Mouse (Mus musculus): ENCODE measurements at regions not wholly inside any gene's neighbourhood (a gene's known extent, or its start where the extent isn't known, plus 50 kb on each side); places are given as distances from the start of the nearest gene placed in this dataset.
A peak's percentile ranks its signal among the peaks of the same experiment; 100 is the strongest.

DNA sequence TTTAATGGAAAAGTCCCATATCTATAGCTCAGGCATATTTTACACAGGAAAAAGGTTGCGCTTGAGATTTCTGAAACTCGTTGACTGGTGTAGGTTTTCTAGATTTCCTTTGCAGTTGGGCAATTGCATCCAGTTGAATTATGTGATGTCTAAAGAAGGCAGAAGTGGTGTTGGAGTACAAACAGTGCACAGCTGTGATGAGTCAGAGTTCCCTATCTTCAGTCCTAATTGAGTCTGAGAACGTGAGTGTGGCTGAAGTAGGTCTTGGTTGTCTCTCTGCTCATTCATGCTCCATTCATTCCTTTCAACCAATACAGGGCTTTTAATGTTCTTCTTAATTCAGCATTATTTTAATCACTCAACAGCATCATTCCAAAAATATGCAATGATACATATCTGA lies 142.9 kb upstream of the Dpyd start:
- TF ChIP-seq CTCF (IDR thresholded peaks at IDR 0.05; ENCODE audit: borderline replicate concordance, insufficient read depth, low read depth, low read length) (no peak), POLR2A (IDR thresholded peaks at IDR 0.05; ENCODE audit: borderline replicate concordance, insufficient read depth, low read length) (no peak)
- H3K4me1 ChIP-seq (ENCODE audit: control insufficient read depth, insufficient read depth, low read length) = no peaks in the 10 kb centered on the region
- WGBS = 89% methylated on average over 3 of the region's 3 CpGs
- no peaks in the 10 kb centered on the region for H3K27me3 ChIP-seq (ENCODE audit: control insufficient read depth, insufficient read depth, low read length)
- DNase-seq = no peak
- H3K4me3 ChIP-seq (replicated peaks; ENCODE audit: insufficient read depth, low read depth, low read length) = no peak overlapping the region
- no peak overlapping the region for H3K27ac ChIP-seq (ENCODE audit: insufficient read depth, low read length)

DNA sequence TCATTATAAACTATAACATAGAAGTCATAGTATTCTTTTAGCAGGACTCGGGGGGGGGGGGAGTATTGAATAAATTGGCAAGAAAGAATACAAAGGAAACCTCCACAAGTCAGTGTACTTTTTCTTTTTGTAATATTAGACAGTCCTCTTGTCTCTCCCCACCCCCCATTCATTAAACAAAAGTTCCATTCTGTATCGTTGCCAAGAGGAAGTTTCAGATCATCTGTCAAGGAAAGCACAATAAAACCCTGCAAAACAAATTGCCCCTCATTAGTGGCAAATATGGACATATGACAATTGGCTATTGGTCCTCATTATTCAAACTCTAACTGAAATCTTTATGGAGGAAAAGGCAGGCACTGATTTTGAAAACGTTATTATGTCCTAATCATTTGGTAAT lies 140.2 kb upstream of the Dpyd start:
- Histone ChIP-seq H3K27ac (ENCODE audit: insufficient read depth, low read length) (no peak overlapping the region), H3K27me3 (ENCODE audit: control insufficient read depth, insufficient read depth, low read length) (peaks cover 4% of the 10 kb centered on the region; the same call in 1 of the 2 replicates), H3K4me1 (ENCODE audit: control insufficient read depth, insufficient read depth, low read length) (no peaks in the 10 kb centered on the region), H3K4me3 (replicated peaks; ENCODE audit: insufficient read depth, low read depth, low read length) (no peak overlapping the region)
- TF ChIP-seq POLR2A (IDR thresholded peaks at IDR 0.05; ENCODE audit: borderline replicate concordance, insufficient read depth, low read length) (no peak), CTCF (IDR thresholded peaks at IDR 0.05; ENCODE audit: borderline replicate concordance, insufficient read depth, low read depth, low read length) (no peak)
- DNase-seq = no peak
- 39% methylated on average over 3 of the region's 3 CpGs for WGBS

DNA sequence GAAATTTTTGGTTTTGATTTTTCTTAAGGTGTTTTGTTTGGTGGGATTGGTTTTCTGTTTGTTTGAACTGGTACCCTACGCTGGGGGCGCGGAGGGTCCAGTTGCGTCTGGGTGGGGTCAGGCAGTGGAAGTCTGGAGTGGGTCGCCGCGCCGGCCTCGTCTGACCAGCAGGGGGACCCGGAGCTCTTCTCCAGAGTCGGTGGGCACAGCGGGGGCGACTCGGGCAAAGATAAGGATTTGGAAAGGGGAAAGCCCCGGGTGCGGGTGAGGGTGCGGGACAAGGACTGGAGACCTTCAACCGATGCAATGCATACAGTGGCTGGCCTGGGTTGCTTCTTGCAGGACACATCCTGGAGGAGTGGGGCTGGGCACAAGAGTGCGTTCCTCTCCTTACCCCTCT lies 136.2 kb upstream of the Dpyd start:
- 4% methylated on average over 19 of the region's 19 CpGs for WGBS
- H3K4me3 ChIP-seq (replicated peaks; ENCODE audit: insufficient read depth, low read depth, low read length) = peak overlapping the region; percentile 25
- H3K27me3 ChIP-seq (ENCODE audit: control insufficient read depth, insufficient read depth, low read length) = peaks cover 4% of the 10 kb centered on the region; the same call in 1 of the 2 replicates
- no peaks in the 10 kb centered on the region for H3K4me1 ChIP-seq (ENCODE audit: control insufficient read depth, insufficient read depth, low read length)
- peak in 1 of 2 experiments; percentile 27 for DNase-seq
- no peak for TF ChIP-seq POLR2A (IDR thresholded peaks at IDR 0.05; ENCODE audit: borderline replicate concordance, insufficient read depth, low read length)
- TF ChIP-seq CTCF (IDR thresholded peaks at IDR 0.05; ENCODE audit: borderline replicate concordance, insufficient read depth, low read depth, low read length) = peak; percentile 12; the same call in 1 of the 2 replicates
- no peak overlapping the region for H3K27ac ChIP-seq (ENCODE audit: insufficient read depth, low read length)

DNA sequence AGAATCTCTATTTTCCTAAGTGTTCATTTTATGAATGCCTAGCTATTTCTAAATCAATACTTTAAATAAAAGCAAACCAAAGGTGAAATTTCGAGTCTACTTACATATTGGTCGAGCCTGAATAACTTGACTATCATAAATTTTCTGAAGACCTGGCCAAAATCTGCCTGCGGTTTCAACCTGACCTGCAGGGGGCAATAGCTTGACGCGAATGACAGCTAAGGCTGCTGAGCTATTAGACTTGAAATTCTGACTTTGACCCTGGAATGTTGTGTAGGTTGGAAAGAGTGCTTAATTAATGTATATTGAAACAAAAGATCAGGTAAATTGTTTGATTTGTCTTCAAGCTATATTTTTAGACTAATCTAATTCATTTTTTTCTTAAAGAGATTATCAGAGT lies 133.4 kb upstream of the Dpyd start:
- DNase-seq = peak; percentile 64 to 77
- 0 out of 2 replicates have a peak, but pooled peaks cover 3% of the 10 kb centered on the region for H3K4me1 ChIP-seq (ENCODE audit: control insufficient read depth, insufficient read depth, low read length)
- H3K4me3 ChIP-seq (replicated peaks; ENCODE audit: insufficient read depth, low read depth, low read length) = no peak overlapping the region
- TF ChIP-seq CTCF (IDR thresholded peaks at IDR 0.05; ENCODE audit: borderline replicate concordance, insufficient read depth, low read depth, low read length) (peak; percentile 80), POLR2A (IDR thresholded peaks at IDR 0.05; ENCODE audit: borderline replicate concordance, insufficient read depth, low read length) (no peak)
- no peak overlapping the region for H3K27ac ChIP-seq (ENCODE audit: insufficient read depth, low read length)
- 6% methylated on average over 5 of the region's 5 CpGs for WGBS
- peaks cover 5% of the 10 kb centered on the region; the same call in 1 of the 2 replicates for H3K27me3 ChIP-seq (ENCODE audit: control insufficient read depth, insufficient read depth, low read length)

DNA sequence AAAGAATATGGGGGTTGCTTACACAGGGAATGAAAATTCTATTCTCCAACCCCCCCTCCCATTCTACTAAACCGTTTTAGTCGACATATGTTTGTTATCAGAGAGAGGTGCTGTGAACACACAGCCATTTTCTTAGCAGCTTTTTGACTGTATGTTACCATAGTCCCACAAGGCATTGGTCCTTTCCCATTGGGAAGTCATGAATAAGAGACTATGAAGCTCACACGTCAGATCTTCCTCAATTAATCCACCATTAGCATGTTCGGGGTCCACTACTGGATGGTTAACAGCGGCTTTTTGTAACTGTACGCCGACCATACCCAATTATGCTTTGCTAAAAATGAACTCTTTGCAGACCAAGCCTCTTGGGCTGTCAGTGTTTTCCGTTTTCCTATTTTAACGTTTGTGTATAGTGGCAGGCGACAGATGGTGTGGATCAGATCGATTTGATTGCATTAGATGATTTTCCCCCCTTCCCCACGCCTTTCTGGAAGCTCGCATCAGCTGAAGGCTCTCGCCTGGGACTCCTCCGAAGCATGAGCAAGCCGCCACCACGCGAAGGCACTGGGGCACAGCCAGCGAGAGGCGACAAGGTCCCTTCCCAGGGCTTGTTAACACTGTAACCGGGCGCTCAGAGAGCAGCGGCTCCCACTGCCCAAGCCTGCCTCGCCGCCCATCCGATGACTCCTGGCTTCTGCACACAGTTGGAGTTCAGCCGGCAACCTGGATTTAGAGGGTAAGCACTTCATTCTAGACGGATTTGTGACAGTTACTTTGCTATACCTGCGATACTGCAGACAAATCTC lies 131.9 kb upstream of the Dpyd start:
- TF ChIP-seq POLR2A (IDR thresholded peaks at IDR 0.05; ENCODE audit: borderline replicate concordance, insufficient read depth, low read length) (no peak), CTCF (IDR thresholded peaks at IDR 0.05; ENCODE audit: borderline replicate concordance, insufficient read depth, low read depth, low read length) (no peak)
- Histone ChIP-seq H3K4me3 (replicated peaks; ENCODE audit: insufficient read depth, low read depth, low read length) (peak overlapping the region; percentile 74), H3K27ac (ENCODE audit: insufficient read depth, low read length) (no peak overlapping the region), H3K27me3 (ENCODE audit: control insufficient read depth, insufficient read depth, low read length) (peaks cover 6% of the 10 kb centered on the region; the same call in 1 of the 2 replicates), H3K4me1 (ENCODE audit: control insufficient read depth, insufficient read depth, low read length) (0 out of 2 replicates have a peak, but pooled peaks cover 3% of the 10 kb centered on the region)
- WGBS = 7% methylated on average over 29 of the region's 29 CpGs
- DNase-seq = peak; percentile 64 to 72

DNA sequence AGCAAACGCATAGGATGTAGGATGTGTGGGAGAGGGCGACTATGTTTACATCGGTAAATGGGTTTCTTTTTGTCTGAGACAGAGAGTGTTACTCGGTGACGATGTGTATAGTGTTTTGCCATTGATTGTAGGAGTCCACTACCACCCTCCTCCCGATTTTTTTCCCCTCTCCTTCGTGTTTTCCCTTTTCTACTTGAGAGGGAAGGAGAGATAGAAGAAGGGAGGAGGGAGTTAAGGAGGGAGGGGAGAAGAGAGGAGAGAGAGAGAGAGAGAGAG lies 131.4 kb upstream of the Dpyd start:
- DNase-seq = no peak
- Histone ChIP-seq H3K27ac (ENCODE audit: insufficient read depth, low read length) (no peak overlapping the region), H3K4me1 (ENCODE audit: control insufficient read depth, insufficient read depth, low read length) (0 out of 2 replicates have a peak, but pooled peaks cover 3% of the 10 kb centered on the region), H3K4me3 (replicated peaks; ENCODE audit: insufficient read depth, low read depth, low read length) (peak overlapping the region; percentile 74), H3K27me3 (ENCODE audit: control insufficient read depth, insufficient read depth, low read length) (peaks cover 8% of the 10 kb centered on the region; the same call in 1 of the 2 replicates)
- TF ChIP-seq POLR2A (IDR thresholded peaks at IDR 0.05; ENCODE audit: borderline replicate concordance, insufficient read depth, low read length) (no peak), CTCF (IDR thresholded peaks at IDR 0.05; ENCODE audit: borderline replicate concordance, insufficient read depth, low read depth, low read length) (no peak)
- WGBS = 2% methylated on average over 7 of the region's 7 CpGs

DNA sequence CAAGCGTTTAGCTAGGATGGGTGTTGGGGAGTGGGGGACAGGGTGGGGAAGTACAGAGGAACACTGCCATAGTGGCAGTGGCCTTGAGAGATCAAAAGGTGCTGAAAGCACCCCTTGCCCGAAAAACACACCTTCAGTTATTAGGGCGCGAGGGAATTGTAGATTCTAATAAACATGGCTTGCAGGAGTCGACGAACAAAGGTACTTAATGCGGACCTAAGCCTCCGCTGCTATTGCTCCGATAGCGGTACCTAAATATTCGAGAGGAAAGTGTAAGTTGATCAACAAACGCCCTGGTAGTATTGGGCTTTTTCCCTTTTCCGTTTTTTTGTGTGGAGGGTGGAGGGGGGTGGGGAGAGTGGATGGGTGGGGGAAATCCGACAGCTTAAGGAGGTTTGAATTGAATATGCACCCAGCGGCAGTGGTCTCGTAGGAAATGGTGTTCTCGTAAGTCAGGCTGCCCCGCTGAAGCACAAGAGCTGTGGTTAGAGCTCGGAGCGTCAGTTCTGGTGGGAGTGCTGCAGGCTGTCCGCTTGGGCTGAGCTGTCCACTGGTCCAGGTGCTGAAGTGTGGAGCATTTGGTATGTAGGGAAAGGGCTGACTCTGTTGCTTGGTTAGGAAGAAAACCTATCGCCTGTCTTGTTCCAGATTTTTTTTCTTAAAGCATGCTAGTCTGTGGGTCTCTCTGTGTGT lies 130.8 kb upstream of the Dpyd start:
- 12% methylated on average over 22 of the region's 22 CpGs for WGBS
- no peak overlapping the region for H3K27ac ChIP-seq (ENCODE audit: insufficient read depth, low read length)

More for the DNA sequence above, 130.8 kb upstream of the Dpyd start:
- Histone ChIP-seq H3K4me1 (ENCODE audit: control insufficient read depth, insufficient read depth, low read length) (0 out of 2 replicates have a peak, but pooled peaks cover 3% of the 10 kb centered on the region), H3K27me3 (ENCODE audit: control insufficient read depth, insufficient read depth, low read length) (peaks cover 4% of the 10 kb centered on the region; the same call in 1 of the 2 replicates), H3K4me3 (replicated peaks; ENCODE audit: insufficient read depth, low read depth, low read length) (peak overlapping the region; percentile 74)
- TF ChIP-seq CTCF (IDR thresholded peaks at IDR 0.05; ENCODE audit: borderline replicate concordance, insufficient read depth, low read depth, low read length) (no peak), POLR2A (IDR thresholded peaks at IDR 0.05; ENCODE audit: borderline replicate concordance, insufficient read depth, low read length) (no peak)
- peak; percentile 35 to 51 for DNase-seq

Data from cerebellum, adult 2 months (tissue).